Mouse (Mus musculus) limb, embryonic 12.5 days (tissue): ENCODE measurements around the gene Gm42906. TPM values are rescaled to one million over a fixed set of nuclear protein-coding genes. Genes with fewer than 3 reads are reported as not detected.

Source experiments
- ATAC-seq: fragments of 200-750 bp; cut with Nextera tagmentation; 2 replicates; pipeline ENCODE4 v1.8.0; 2017; ENCODE audit warnings: low read depth, moderate TSS enrichment; ENCODE audit not compliant: insufficient number of reproducible peaks, insufficient read depth, low FRiP score, low TSS enrichment
- H3K27ac ChIP-seq: fragments of 300-500 bp; sonication (generic); 2 replicates; pipeline ENCODE4 v1.5.1; 2016; ENCODE audit warnings: mild to moderate bottlenecking, moderate library complexity
- H3K27me3 ChIP-seq: fragments of 300-500 bp; sonication (generic); 2 replicates; pipeline ENCODE4 v1.6.1; 2016; ENCODE audit warnings: mild to moderate bottlenecking, moderate library complexity
- H3K36me3 ChIP-seq: fragments of 300-500 bp; sonication (generic); 2 replicates; pipeline ENCODE4 v1.6.1; 2016; ENCODE audit warnings: mild to moderate bottlenecking, moderate library complexity
- H3K4me1 ChIP-seq: fragments of 300-500 bp; sonication (generic); replicated peaks from 2 replicates; pipeline ENCODE4 v1.6.1; 2016
- H3K4me2 ChIP-seq: fragments of 300-500 bp; sonication (generic); 2 replicates; pipeline ENCODE4 v1.6.1; 2016; ENCODE audit warnings: mild to moderate bottlenecking, moderate library complexity
- H3K4me3 ChIP-seq: fragments of 300-500 bp; sonication (generic); replicated peaks from 2 replicates; pipeline ENCODE4 v1.5.1; 2016; ENCODE audit warnings: mild to moderate bottlenecking
- H3K9ac ChIP-seq: fragments of 300-500 bp; sonication (generic); replicated peaks from 2 replicates; pipeline ENCODE4 v1.6.1; 2016; ENCODE audit warnings: mild to moderate bottlenecking, moderate library complexity
- H3K9me3 ChIP-seq: fragments of 300-500 bp; sonication (generic); 2 replicates; pipeline ENCODE4 v1.6.1; 2016; ENCODE audit warnings: mild to moderate bottlenecking, moderate library complexity
- WGBS: fragments of 180-500 bp; shearing (Covaris S2); methylation state at CpG from one replicate; pipeline ENCODE4 v1.1.7; 2016; 5-methylcytosine and 5-hydroxymethylcytosine counted together
- polyA plus RNA-seq: library from polyadenylated mRNA; unstranded; fragments of >200 nt; fragmentation: Nextera tagmentation; extraction: Ambion mirVana; gene quantifications from 2 replicates; pipeline ENCODE4 v1.2.1, GENCODE M21; 2016

The Gm42906 gene
- polyA plus RNA-seq, 1 experiment from 2014 or later = not detected

DNA sequence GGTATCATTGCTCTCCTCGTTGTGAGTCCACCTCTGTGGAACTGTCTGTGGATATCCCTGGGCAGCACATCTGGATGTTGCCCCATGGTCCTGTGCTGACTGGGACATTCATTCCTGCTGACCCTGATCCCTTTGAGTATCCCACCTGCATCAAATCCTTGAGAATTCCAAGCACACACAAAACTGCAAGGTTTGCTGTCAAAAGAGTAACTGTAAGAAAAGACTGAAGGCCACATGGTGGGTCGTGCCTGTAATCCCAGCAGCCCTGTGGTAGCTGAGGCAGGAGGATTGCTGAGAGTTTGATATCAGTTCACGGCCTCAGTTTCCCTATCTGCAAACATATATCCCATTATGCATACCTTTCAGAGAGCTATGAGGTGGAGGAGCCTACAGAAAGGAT lies 321.1 kb downstream of the Gm42906 start:
- Histone ChIP-seq H3K36me3 (no peaks in the 10 kb centered on the region), H3K4me2 (no peak overlapping the region), H3K4me1 (peaks cover 35% of the 10 kb centered on the region), H3K4me3 (no peak overlapping the region), H3K9me3 (no peaks in the 10 kb centered on the region), H3K27ac (no peak overlapping the region), H3K9ac (no peak overlapping the region), H3K27me3 (0 out of 2 replicates have a peak, but pooled peaks cover 6% of the 10 kb centered on the region)
- 89% methylated on average over 3 of the region's 3 CpGs for WGBS
- no peak for ATAC-seq

DNA sequence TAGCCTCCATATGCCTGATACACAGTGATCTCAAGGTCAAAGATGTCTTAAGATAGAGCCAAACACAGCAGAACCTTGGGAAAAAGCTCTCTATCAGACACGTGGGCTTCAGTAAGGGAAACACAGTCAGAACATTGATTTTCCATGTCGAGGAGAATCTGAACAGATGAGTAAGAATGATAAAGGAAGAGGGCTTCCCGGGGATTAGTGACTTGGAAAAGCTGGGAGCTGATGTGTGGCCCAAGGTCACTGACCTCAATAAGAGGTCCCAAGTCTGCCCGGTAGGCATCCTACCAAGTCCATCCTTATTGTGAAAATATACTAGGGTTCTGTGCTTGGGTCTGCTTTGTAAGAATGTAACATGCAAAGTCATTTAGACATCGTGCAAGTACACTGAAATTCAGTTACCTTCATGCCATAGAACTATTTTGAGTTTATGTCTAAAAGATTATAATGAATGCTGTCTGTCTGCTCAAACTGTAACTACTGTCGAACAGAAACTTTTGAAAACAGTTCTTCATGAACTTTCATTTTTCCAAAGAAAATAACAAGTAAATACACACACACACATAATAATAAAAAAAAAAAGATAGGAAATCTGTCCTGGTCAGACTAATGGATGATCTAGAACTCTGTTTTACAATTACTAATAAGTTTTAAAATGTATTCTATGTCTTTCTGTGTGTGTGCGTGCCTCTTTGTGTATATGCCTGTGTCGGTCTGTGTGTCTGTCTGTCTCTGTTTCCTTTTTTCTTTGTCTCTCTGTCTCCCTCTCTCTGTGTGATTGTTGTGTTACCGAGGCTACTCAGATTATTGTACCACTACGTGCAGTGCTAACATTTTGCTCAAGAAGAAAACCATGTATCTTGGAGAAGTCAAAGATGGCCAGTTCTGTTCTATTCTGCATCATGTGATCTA lies 322.6 kb downstream of the Gm42906 start:
- 0 out of 2 replicates have a peak, but pooled peaks cover 6% of the 10 kb centered on the region for H3K27me3 ChIP-seq
- WGBS = 86% methylated on average over 10 of the region's 10 CpGs
- ATAC-seq = no peak

DNA sequence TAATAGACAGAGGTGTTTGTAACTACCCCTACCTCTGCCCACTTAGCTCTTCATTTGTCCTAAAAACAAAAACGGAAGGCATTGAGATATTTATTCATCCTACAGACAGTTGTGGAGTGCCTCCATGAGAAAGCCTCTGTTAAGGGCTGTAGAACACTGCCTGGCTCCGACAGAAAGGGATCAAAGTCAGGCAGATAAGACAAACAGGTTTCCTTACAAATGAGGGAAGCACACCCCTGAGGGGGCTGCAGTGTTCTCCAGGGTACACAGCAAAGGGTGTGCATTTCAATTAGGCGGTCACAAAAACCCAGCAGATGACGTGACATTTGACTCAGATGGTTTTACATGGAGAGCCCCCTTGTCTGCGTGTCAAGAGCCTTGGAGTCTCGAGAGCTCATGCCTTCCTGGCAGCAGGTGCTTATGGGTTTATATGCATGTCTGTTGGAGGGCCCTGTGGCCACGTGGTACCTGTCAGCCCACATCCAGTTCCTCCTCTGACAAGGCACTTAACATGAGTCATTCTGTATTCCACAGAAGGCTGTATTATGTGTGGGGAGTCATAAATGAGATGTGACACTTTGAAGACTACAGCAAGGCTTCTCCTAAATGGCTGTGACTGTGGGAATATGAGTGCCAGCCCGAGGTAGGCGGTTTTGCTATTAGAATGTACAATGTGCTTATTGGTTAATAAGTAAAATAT lies 323.5 kb downstream of the Gm42906 start:
- H3K4me1 ChIP-seq = peaks cover 30% of the 10 kb centered on the region
- no peak overlapping the region for H3K4me2 ChIP-seq
- no peak overlapping the region for H3K4me3 ChIP-seq
- WGBS = 68% methylated on average over 9 of the region's 9 CpGs
- H3K36me3 ChIP-seq = no peaks in the 10 kb centered on the region
- H3K27ac ChIP-seq = no peak overlapping the region
- H3K9me3 ChIP-seq = no peaks in the 10 kb centered on the region
- 0 out of 2 replicates have a peak, but pooled peaks cover 6% of the 10 kb centered on the region for H3K27me3 ChIP-seq
- no peak overlapping the region for H3K9ac ChIP-seq
- no peak for ATAC-seq

More for the DNA sequence above, 322.6 kb downstream of the Gm42906 start:
- H3K27ac ChIP-seq = no peak overlapping the region
- H3K4me3 ChIP-seq = no peak overlapping the region
- H3K9ac ChIP-seq = no peak overlapping the region
- no peaks in the 10 kb centered on the region for H3K36me3 ChIP-seq
- H3K4me1 ChIP-seq = peaks cover 39% of the 10 kb centered on the region
- no peaks in the 10 kb centered on the region for H3K9me3 ChIP-seq
- H3K4me2 ChIP-seq = no peak overlapping the region

DNA sequence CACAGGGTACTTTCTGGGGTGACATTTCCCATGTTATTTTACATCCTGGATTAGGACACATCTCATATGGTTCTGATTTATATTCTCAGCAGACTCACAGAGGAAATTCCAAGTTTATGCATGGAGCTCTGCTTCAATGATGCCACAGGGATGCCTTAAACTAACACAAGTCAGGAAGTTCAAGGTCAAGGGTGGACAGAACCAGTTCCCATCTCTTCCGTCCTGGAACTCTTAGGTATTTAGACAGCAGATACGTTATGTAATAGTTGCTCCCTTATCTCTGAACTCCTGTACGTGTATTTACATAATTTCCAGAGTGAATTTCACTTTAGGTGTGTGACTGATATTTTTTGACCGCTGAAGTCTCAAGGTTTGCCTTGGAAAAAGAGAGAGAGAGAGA lies 324.7 kb downstream of the Gm42906 start:
- Histone ChIP-seq H3K27ac (no peak overlapping the region), H3K4me2 (no peak overlapping the region), H3K9ac (no peak overlapping the region), H3K4me3 (no peak overlapping the region), H3K9me3 (no peaks in the 10 kb centered on the region), H3K4me1 (peaks cover 19% of the 10 kb centered on the region), H3K27me3 (no peaks in the 10 kb centered on the region), H3K36me3 (no peaks in the 10 kb centered on the region)
- no peak for ATAC-seq
- WGBS = 74% methylated on average over 4 of the region's 4 CpGs

- 43% methylated on average over 2 of the region's 2 CpGs for WGBS
- ATAC-seq = no peak
- Histone ChIP-seq H3K27me3 (no peaks in the 10 kb centered on the region), H3K27ac (no peak overlapping the region), H3K4me1 (peaks cover 12% of the 10 kb centered on the region), H3K4me2 (no peak overlapping the region), H3K4me3 (no peak overlapping the region), H3K9ac (no peak overlapping the region), H3K36me3 (no peaks in the 10 kb centered on the region), H3K9me3 (no peaks in the 10 kb centered on the region)
Measured at GRCm38 (mm10) chr5:151102262-151102661, 325.7 kb downstream of the Gm42906 start.

- Histone ChIP-seq H3K9me3 (no peaks in the 10 kb centered on the region), H3K9ac (no peak overlapping the region), H3K4me3 (no peak overlapping the region), H3K27me3 (no peaks in the 10 kb centered on the region), H3K36me3 (no peaks in the 10 kb centered on the region), H3K4me1 (peaks cover 8% of the 10 kb centered on the region; the same call in 1 of the 2 replicates), H3K4me2 (no peak overlapping the region), H3K27ac (peak overlapping the region; percentile 18; the same call in 1 of the 2 replicates)
- ATAC-seq = no peak
- WGBS = 89% methylated on average over 6 of the region's 6 CpGs
Measured at GRCm38 (mm10) chr5:151096012-151096411, 332.0 kb downstream of the Gm42906 start.

GRCm38 (mm10) chr5:151092886-151093665 lies 334.9 kb downstream of the Gm42906 start:
- no peaks in the 10 kb centered on the region for H3K36me3 ChIP-seq
- no peak for ATAC-seq
- H3K27ac ChIP-seq = no peak overlapping the region
- H3K4me2 ChIP-seq = no peak overlapping the region
- WGBS = 71% methylated on average over 3 of the region's 3 CpGs
- H3K4me1 ChIP-seq = peaks cover 19% of the 10 kb centered on the region
- H3K9ac ChIP-seq = no peak overlapping the region
- H3K27me3 ChIP-seq = no peaks in the 10 kb centered on the region
- H3K4me3 ChIP-seq = no peak overlapping the region
- H3K9me3 ChIP-seq = no peaks in the 10 kb centered on the region

DNA sequence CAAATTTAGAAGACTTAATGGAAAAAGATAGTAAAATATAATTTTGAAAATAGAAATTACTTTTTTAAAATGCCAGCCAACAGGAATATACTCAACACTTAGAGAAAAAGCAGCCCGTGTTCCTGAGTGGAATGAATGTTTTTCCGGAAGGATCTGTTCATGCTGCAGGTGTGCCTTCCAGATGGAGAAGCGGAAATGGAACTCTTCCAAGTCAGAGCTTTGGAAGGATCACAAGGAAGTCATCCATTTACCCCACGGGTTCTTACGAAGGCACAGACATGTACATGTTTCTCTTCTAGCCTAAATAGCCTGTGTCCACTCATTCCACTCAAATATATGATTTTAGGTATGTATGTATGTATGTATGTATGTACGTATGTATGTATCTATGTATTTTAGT lies 337.0 kb downstream of the Gm42906 start:
- 86% methylated on average over 6 of the region's 6 CpGs for WGBS
- Histone ChIP-seq H3K4me2 (no peak overlapping the region), H3K9ac (no peak overlapping the region), H3K4me3 (no peak overlapping the region), H3K27me3 (no peaks in the 10 kb centered on the region), H3K27ac (no peak overlapping the region), H3K9me3 (no peaks in the 10 kb centered on the region), H3K4me1 (peaks cover 20% of the 10 kb centered on the region), H3K36me3 (no peaks in the 10 kb centered on the region)
- ATAC-seq = no peak

DNA sequence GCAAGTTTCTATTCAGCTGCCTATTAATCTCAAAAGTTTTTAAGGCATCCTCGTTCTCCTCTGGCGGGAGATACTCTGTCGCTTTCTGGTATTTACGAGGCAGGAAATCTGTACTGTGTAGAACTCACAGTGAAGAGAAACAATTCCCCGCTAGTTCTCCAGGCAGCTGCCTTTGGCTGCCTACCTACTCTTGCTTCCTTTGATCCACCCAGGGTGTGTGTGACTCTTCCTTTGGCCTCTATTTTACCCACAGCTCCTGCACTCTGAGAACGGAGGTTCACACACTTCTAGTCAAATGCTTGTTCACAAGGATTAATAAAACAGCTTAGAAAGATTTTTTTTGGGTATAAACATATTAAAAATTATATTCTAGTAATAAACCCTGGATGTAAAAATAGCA lies 338.8 kb downstream of the Gm42906 start:
- no peak overlapping the region for H3K4me3 ChIP-seq
- 36% methylated on average over 6 of the region's 6 CpGs for WGBS
- no peak for ATAC-seq

DNA sequence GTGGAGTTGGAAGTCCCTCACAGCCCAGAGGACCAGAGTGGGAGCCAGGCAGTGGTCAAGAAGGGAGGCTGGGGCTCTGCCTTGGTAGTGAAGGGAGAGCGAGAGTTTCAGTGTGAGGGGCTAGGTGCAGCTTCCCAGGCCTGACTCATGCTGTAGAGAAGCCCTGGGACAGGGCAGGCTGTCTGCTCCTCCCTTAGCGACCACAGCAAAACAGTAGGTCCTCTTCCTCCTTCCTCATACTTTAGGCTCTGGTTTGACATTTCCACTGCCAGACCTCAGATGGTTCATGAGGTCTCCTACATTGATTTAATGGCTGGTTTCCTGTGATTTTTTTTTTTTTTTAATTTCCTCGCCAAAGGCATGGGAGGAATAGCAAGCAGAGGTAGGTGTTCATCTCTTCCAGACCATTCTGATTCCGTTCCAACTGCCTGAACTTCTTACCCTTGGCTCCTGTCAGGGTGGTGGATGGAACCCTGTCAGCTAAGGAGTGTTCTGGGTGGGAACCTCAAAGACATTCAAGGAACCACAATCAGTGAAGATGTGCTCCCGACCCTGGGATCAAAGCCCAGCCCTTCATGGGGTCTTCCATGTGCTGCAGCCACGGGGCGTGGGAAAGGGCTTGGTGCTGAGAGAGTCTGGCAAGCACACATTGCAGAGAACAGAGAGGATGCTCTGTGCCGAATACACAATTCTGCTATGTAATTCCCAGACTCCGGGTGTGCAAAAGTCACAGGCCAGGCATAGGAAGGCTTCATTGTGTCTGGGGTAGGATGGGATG lies 341.3 kb downstream of the Gm42906 start:
- no peak for ATAC-seq
- Histone ChIP-seq H3K4me3 (no peak overlapping the region), H3K36me3 (no peaks in the 10 kb centered on the region), H3K9me3 (no peaks in the 10 kb centered on the region), H3K27me3 (no peaks in the 10 kb centered on the region), H3K4me1 (peaks cover 19% of the 10 kb centered on the region), H3K27ac (no peak overlapping the region), H3K4me2 (no peak overlapping the region), H3K9ac (no peak overlapping the region)
- WGBS = 57% methylated on average over 9 of the region's 9 CpGs

More for the DNA sequence above, 338.8 kb downstream of the Gm42906 start:
- no peak overlapping the region for H3K9ac ChIP-seq
- no peaks in the 10 kb centered on the region for H3K27me3 ChIP-seq
- H3K27ac ChIP-seq = no peak overlapping the region
- H3K4me2 ChIP-seq = no peak overlapping the region
- no peaks in the 10 kb centered on the region for H3K36me3 ChIP-seq
- H3K4me1 ChIP-seq = peaks cover 19% of the 10 kb centered on the region
- H3K9me3 ChIP-seq = no peaks in the 10 kb centered on the region
